Mouse (Mus musculus): ENCODE measurements around the gene Gm4724. TPM values are rescaled to one million over a fixed set of nuclear protein-coding genes. Genes with fewer than 3 reads are reported as not detected.
"Not testable (repeated sequence)": the region's sequence is repeated elsewhere in the genome, so short reads cannot be mapped to it uniquely, and the experiment has no call there.

The Gm4724 gene
- total RNA-seq (2021), result 10 to 100 TPM; 11.7 to 12.8 TPM

DNA sequence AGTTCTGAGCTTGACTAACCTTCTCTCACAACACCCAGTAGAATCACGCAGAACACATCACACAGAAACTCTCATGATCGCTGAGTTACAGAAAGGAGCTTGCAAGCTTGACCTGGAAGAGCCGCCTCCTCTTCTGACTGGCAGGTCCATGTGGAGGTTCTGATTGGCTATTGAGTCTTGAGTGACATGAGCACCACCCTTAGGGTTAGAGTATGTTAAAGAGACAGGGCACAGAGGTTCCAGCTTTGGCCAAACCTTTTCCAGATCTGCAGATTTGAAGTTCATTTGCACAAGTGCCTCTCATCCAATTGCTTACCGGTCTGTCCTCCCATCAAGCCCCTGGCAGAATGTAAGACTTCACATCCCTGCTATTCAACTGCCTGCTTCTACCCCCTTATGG lies at the start of gene Gm4724:
Gene Gm4724 (minus strand): TSS at position 101 of the 400 bp plus-strand sequence.
- not testable (repeated sequence) for DNase-seq

DNA sequence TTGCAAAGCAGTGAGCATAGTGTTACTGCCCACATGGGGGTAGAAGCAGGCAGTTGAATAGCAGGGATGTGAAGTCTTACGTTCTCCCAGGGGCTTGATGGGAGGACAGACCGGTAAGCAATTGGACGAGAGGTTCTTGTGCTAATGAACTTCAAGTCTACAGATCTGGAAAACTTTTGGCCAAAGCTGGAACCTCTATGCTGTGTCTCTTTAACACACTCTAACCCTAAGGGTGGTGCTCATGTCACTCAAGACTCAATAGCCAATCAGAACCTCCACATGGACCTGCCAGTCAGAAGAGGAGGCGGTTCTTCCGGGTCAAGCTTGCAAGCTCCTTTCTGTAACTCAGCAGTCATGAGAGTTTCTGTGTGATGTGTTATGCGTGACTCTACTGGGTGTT lies 34.1 kb upstream of the Gm4724 start, which contains the start of gene Zfp965:
Gene Zfp965 (plus strand): TSS at position 301 of the 400 bp plus-strand sequence.
- not testable (repeated sequence) for DNase-seq

Other genes starting within 250 kb of the Gm4724 start
- gene Gm14391, start 228.9 kb downstream of the Gm4724 start, total RNA-seq (2021), result 100 to 1,000 TPM in 1 of 2 experiments, 10 to 100 TPM in 1; 83.2 to 101 TPM
- 10 to 100 TPM in 1 of 2 experiments, 1 to 10 TPM in 1; 6.4 to 13.7 TPM for gene Gm14440, start 160.7 kb downstream of the Gm4724 start, total RNA-seq (2021)
- 10 to 100 TPM; 68.5 to 75.3 TPM for gene Gm4631, start 97.6 kb downstream of the Gm4724 start, total RNA-seq (2021)
- gene Zfp968, start 63.4 kb downstream of the Gm4724 start, total RNA-seq (2021), result 1 to 10 TPM; 7.1 to 7.8 TPM
- 1 to 10 TPM; 4.8 to 6.7 TPM for gene Zfp965, start 34.2 kb upstream of the Gm4724 start, total RNA-seq (2021)
- not detected for gene Gm11007, start 208.2 kb upstream of the Gm4724 start, total RNA-seq (2021)